Comparison of ENCODE assay signal across 11 mouse cellular contexts in the genomic region with DNA sequence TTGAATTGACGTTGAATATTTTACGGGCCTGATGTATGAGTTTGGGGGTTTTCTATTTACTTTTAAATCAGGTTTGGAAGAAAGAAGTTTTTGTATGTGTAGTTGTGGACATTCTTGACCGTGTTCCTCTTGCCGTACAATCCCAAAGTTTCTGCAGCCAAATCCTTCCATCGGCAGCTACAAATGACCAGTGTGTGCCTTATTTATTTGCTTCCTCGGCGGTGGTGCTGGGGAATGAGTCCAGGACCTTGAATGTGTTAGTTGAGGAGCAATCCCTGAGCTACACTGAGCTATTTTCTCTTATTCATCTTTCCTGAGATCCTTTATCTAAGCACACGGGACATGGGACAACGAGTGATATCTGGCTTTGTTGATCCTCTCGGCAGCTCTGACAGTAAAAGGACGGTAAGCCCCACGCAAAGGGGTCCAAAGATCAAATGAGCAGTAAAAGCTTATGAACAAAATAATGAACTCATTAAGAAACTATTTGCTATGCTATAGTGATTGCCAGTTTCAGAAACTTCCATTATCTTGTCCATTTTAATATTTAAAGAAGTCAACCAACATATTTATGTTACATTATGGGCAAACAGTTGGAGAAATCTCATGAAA. TPM values are rescaled to one million over a fixed set of nuclear protein-coding genes. Genes with fewer than 3 reads are reported as not detected.
DNase-seq lines count a peak whose midpoint lies in the region; ATAC-seq and TF ChIP-seq lines count a peak whose summit lies in the region.
"Had no signal": no experiment of that assay in that cellular context is flagged by ENCODE, and none has a peak within 500 bp of the region (broad histone marks: within the 10 kb centered on the region; RNA-seq: fewer than 3 reads in every experiment).

No protein-coding gene starts in this region.

- no peak for TF ChIP-seq CTCF in stomach, postnatal 0 days (IDR thresholded peaks at IDR 0.05; ENCODE audit: low read depth)

- H3K27me3 ChIP-seq in heart, embryonic 12.5 days (replicated peaks) = no peaks in the 10 kb centered on the region
- no peaks in the 10 kb centered on the region for H3K27me3 ChIP-seq in lung, embryonic 16.5 days (ENCODE audit: control insufficient read depth, insufficient read depth, low read depth, low read length)
- H3K27me3 ChIP-seq in limb, embryonic 10.5 days (ENCODE audit: low read depth, poor library complexity, severe bottlenecking) = no peaks in the 10 kb centered on the region
- no peaks in the 10 kb centered on the region for H3K27me3 ChIP-seq in stomach, postnatal 0 days (ENCODE audit: control insufficient read depth, insufficient read depth, low read length)

- no peaks in the 10 kb centered on the region for H3K9me3 ChIP-seq in heart, embryonic 12.5 days (replicated peaks)
- no peaks in the 10 kb centered on the region for H3K9me3 ChIP-seq in lung, embryonic 16.5 days (ENCODE audit: control insufficient read depth, low read length)
- no peaks in the 10 kb centered on the region for H3K9me3 ChIP-seq in limb, embryonic 10.5 days (replicated peaks)
- H3K9me3 ChIP-seq in stomach, postnatal 0 days (ENCODE audit: control insufficient read depth, low read length) = no peaks in the 10 kb centered on the region

- no peaks in the 10 kb centered on the region for H3K36me3 ChIP-seq in heart, embryonic 12.5 days
- H3K36me3 ChIP-seq in lung, embryonic 16.5 days (ENCODE audit: control insufficient read depth, insufficient read depth, low read length) = no peaks in the 10 kb centered on the region
- no peaks in the 10 kb centered on the region for H3K36me3 ChIP-seq in limb, embryonic 10.5 days
- no peaks in the 10 kb centered on the region for H3K36me3 ChIP-seq in stomach, postnatal 0 days (ENCODE audit: control insufficient read depth, insufficient read depth, low read length)

- no peak for DNase-seq in heart, postnatal 25 days (ENCODE audit: low spot score)
- DNase-seq in lung, adult 18-20 months = no peak
- no peak for DNase-seq in limb, embryonic 10.5 days (ENCODE audit: low spot score)
- DNase-seq in stomach, postnatal 0 days (ENCODE audit: low spot score) = no peak
- DNase-seq in layer of hippocampus, postnatal 14 days (ENCODE audit: low spot score in 2 of 2) = no peak
- no peak for DNase-seq in thymus, postnatal 4 days
- DNase-seq: cerebellum, postnatal 10 days; forebrain, postnatal 0 days; lung, adult 2 months had no signal

- WGBS in heart, embryonic 12.5 days = 33% methylated on average over 12 of the region's 12 CpGs
- 18% methylated on average over 12 of the region's 12 CpGs for WGBS in lung, embryonic 16.5 days
- WGBS in limb, embryonic 10.5 days = 26% methylated on average over 12 of the region's 12 CpGs
- WGBS in stomach, postnatal 0 days = 30% methylated on average over 12 of the region's 12 CpGs

- peak overlapping the region; percentile 16; the same call in 1 of the 2 replicates for H3K4me2 ChIP-seq in heart, embryonic 12.5 days
- peak overlapping the region; percentile 12; the same call in 1 of the 2 replicates for H3K4me2 ChIP-seq in lung, embryonic 16.5 days (ENCODE audit: low read depth, low read length)
- H3K4me2 ChIP-seq in stomach, postnatal 0 days (replicated peaks; ENCODE audit: low read depth) = no peak overlapping the region

- no peak for TF ChIP-seq EP300 in stomach, postnatal 0 days (optimal IDR thresholded peaks at IDR 0.05)

- ATAC-seq in heart, embryonic 12.5 days (ENCODE audit: insufficient number of reproducible peaks, low FRiP score) = no peak
- ATAC-seq in lung, embryonic 16.5 days (ENCODE audit: low read depth) = no peak
- ATAC-seq in stomach, postnatal 0 days (ENCODE audit: low FRiP score, low TSS enrichment) = no peak
- ATAC-seq: forebrain, postnatal 0 days had no signal

- peak overlapping the region; percentile 60 for H3K9ac ChIP-seq in heart, embryonic 12.5 days
- peak overlapping the region; percentile 52 for H3K9ac ChIP-seq in lung, embryonic 16.5 days (ENCODE audit: low read length)
- no peak overlapping the region for H3K9ac ChIP-seq in stomach, postnatal 0 days (ENCODE audit: low read length)
- H3K9ac ChIP-seq: forebrain, postnatal 0 days had no signal

- H3K4me1 ChIP-seq in heart, embryonic 12.5 days (replicated peaks) = peaks cover 72% of the 10 kb centered on the region
- H3K4me1 ChIP-seq in lung, embryonic 16.5 days (replicated peaks; ENCODE audit: control insufficient read depth, insufficient read depth, low read length) = peaks cover 55% of the 10 kb centered on the region
- H3K4me1 ChIP-seq in limb, embryonic 10.5 days = peaks cover 94% of the 10 kb centered on the region
- H3K4me1 ChIP-seq in stomach, postnatal 0 days (replicated peaks; ENCODE audit: control insufficient read depth, insufficient read depth) = peaks cover 14% of the 10 kb centered on the region

- H3K27ac ChIP-seq in heart, embryonic 12.5 days (ENCODE audit: poor library complexity, severe bottlenecking) = peak overlapping the region; percentile 98
- peak overlapping the region; percentile 87 for H3K27ac ChIP-seq in lung, embryonic 16.5 days (ENCODE audit: low read length)
- H3K27ac ChIP-seq in limb, embryonic 10.5 days = peak overlapping the region; percentile 96
- 0 out of 2 replicates have a peak overlapping the region, but pooled peaks have one; percentile 25 for H3K27ac ChIP-seq in stomach, postnatal 0 days (replicated peaks)

- no peak overlapping the region for H3K4me3 ChIP-seq in heart, embryonic 12.5 days
- no peak overlapping the region for H3K4me3 ChIP-seq in lung, embryonic 16.5 days (ENCODE audit: low read length)
- no peak overlapping the region for H3K4me3 ChIP-seq in limb, embryonic 10.5 days
- H3K4me3 ChIP-seq in stomach, postnatal 0 days (ENCODE audit: low read depth, low read length) = no peak overlapping the region

- intact Hi-C loops in heart, postnatal 25 days (cut with DNase I) = no loop called here

RNA-seq across cellular contexts. Expression of a gene that starts 22.2 kb away (rescaled TPM):
- polyA plus RNA-seq in heart, embryonic 12.5 days (2016; fragmentation: Nextera tagmentation; extraction: Ambion mirVana) = 76.7 and 77.8 TPM in 2 replicates
- total RNA-seq in heart, postnatal 25 days (2021) = under 1 TPM; 0.59 to 0.60 TPM
- polyA plus RNA-seq in lung, embryonic 16.5 days (2015; fragmentation: Nextera tagmentation; extraction: Ambion mirVana) = 76.6 and 79.4 TPM in 2 replicates
- 101 and 110 TPM in 2 replicates for polyA plus RNA-seq in limb, embryonic 10.5 days (2016; fragmentation: Nextera tagmentation; extraction: Ambion mirVana)
- 9.5 and 10.5 TPM in 2 replicates for polyA plus RNA-seq in stomach, postnatal 0 days (2015; fragmentation: Nextera tagmentation; extraction: Ambion mirVana)
- 1 to 10 TPM; 1.0 to 2.1 TPM for total RNA-seq in layer of hippocampus, postnatal 14 days (2021)

Comparison
In these comparisons a context has a peak if more than half of its experiments do, and no peak if none do; other contexts are left out.
1. H3K27ac ChIP-seq: peak in every context shown above with its lines; median percentile 98 in heart, embryonic 12.5 days; 96 in limb, embryonic 10.5 days; 87 in lung, embryonic 16.5 days; 25 in stomach, postnatal 0 days.